Mouse (Mus musculus): ENCODE results near the gene Prpf40b. TPM values are rescaled to one million over a fixed set of nuclear protein-coding genes. Genes with fewer than 3 reads are reported as not detected.

The Prpf40b gene
- total RNA-seq (2023) = 1 to 10 TPM; 1.0 to 2.6 TPM

DNA sequence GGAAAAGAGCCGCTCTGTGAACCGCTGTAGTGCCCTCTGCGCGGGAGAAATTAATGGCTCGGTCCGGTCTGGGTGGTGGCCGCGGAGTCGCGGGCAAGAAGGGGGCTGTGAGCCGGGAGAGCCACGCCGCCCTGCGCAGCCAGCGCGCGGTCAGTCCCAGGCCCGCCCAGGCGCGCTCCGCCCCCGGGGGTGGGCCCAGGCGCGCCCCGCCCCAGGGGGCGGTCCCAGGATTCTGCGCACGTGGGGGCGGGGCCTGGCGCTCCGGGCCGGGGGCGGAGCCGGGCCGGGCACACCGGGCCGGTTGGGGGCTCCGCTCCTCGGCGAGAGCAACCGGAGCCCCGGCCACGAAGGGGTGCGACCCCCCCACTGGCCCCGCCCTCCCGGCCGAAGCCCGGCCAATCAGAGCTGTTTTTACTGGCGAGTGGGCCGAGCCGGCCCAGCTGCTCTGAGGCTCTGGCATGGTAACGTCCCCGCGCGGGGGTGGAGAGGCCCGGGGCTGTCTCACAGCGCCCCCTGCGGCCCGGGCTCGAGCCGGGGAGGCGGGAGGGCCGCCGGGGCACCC lies at the start of gene Prpf40b:
TSS of gene Prpf40b (plus strand) at position 275 of the 562 bp plus-strand sequence.

DNA sequence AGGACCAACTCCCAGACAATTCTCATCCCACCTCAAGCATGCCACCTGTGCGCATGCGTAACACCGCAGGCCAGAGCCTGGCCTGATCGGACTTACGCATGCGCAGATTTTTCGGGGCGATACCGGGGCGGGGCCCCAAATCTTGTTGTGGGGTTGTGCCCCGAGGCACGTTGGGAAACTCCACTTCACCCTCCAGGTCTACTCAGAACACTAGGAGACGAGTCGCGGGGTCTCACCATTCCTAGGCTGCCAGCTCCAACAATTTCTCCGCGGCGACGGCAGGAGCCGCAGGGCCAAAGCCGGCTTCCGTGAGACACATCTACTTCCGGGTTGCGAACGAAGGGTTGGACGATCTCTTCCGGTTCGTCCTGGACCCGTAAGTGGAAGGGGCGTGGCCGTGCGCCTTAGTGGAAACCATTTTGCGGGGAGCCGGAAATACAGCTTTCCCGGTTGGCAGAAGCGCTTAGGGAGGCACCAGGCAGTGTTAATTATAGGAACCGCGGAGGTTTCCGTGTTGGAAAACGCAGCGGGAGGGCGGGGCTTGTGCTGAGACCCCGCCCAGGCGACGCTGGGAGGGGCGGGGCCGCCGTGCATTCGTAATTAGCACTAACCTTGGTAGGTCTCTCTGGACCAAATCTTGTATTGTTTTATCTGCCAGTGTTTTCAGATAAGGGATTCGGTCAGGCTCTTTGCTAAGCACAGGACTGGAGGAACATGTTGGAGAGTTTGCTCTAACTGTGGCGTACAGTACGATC lies 43.1 kb upstream of the Prpf40b start, which contains the start of gene Mcrs1:
TSS of gene Mcrs1 (minus strand) at position 336 of the 755 bp plus-strand sequence.

GRCm38 (mm10) chr15:99295484-99295981 lies 646 bp downstream of the Prpf40b start, which contains the start of gene Fam186b:
Fam186b (minus strand) TSS chr15:99295888.

Other genes with a start within 250 kb of the Prpf40b start
- under 1 TPM in 1 of 2 experiments, not detected in 1; 0.22 TPM for gene Prph, start 239.9 kb upstream of the Prpf40b start, total RNA-seq (2023)
- gene Troap, start 220.5 kb upstream of the Prpf40b start, total RNA-seq (2023) = 10 to 100 TPM; 35.8 to 38.7 TPM
- gene C1ql4, start 207.3 kb upstream of the Prpf40b start, total RNA-seq (2023) = not detected
- gene Dnajc22, start 201.9 kb upstream of the Prpf40b start, total RNA-seq (2023) = 1 to 10 TPM; 2.4 to 4.1 TPM
- under 1 TPM; 0.24 to 0.53 TPM for gene Spats2, start 169.2 kb upstream of the Prpf40b start, total RNA-seq (2023)
- not detected for gene Kcnh3, start 70.2 kb upstream of the Prpf40b start, total RNA-seq (2023)
- gene Mcrs1, start 43.1 kb upstream of the Prpf40b start, total RNA-seq (2023) = 10 to 100 TPM; 35.0 to 41.1 TPM
- gene Fam186b, start 801 bp downstream of the Prpf40b start, total RNA-seq (2023) = not detected
- 10 to 100 TPM; 43.9 to 48.0 TPM for gene Fmnl3, start 75.4 kb downstream of the Prpf40b start, total RNA-seq (2023)
- 100 to 1,000 TPM; 519 to 548 TPM for gene Tmbim6, start 97.8 kb downstream of the Prpf40b start, total RNA-seq (2023)
- 1 to 10 TPM; 1.7 to 2.9 TPM for gene Nckap5l, start 162.7 kb downstream of the Prpf40b start, total RNA-seq (2023)
- 1 to 10 TPM; 4.8 to 6.1 TPM for gene Bcdin3d, start 179.6 kb downstream of the Prpf40b start, total RNA-seq (2023)
- gene Faim2, start 233.1 kb downstream of the Prpf40b start, total RNA-seq (2023) = 1 to 10 TPM in 1 of 2 experiments, under 1 TPM in 1; 0.39 to 1.2 TPM